Mouse (Mus musculus) embryonic fibroblast, embryonic 13.5 days (primary cell): ENCODE results near the gene Gjb2.

Source experiments
- CTCF ChIP-seq: IDR thresholded peaks from 2 replicates; pipeline ENCODE4 v1.5.1; 2011; ENCODE audit warnings: mild to moderate bottlenecking, control low read depth, low read length, moderate library complexity, borderline replicate concordance; ENCODE audit not compliant: insufficient read depth
- POLR2A ChIP-seq: IDR thresholded peaks from 2 replicates; pipeline ENCODE4 v1.6.1; 2011; ENCODE audit warnings: low read depth, mild to moderate bottlenecking, control low read depth, low read length, moderate library complexity

GRCm38 (mm10) chr14:57105111-57105510 is 609 bp upstream of the Gjb2 start:
- TF ChIP-seq CTCF, result no peak
- no peak for TF ChIP-seq POLR2A
